Mouse (Mus musculus) cerebellum, postnatal 4 days (tissue): Measurements from ENCODE around the gene Dpp6.

Source experiments
- DNase-seq, 2 experiments: peaks; one replicate each; pipeline ENCODE4 v3.0.0; 2022; ENCODE audit warnings: low spot score in 2 of 2, mixed read lengths in 1 of 2

Dpp6 gene

DNA sequence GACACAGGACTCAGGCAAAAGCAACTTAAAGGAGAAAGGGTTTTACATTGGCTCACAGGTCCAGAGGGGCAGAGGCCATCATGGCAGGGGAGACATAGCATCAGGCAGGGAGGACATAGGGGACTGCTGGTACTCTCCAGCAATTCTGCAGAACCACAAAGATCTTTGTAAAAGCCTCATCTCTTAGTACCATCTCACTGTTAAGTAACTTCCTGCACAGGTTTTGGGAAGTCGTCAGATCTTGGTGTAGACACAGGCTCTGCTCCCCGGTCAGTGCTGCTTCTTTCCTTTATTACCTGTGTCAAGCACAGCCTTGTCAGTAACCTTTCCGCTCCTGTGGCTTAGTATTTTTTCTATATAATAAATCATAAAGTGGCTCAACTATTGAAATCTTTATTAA lies 377.2 kb downstream of the Dpp6 start:
- DNase-seq = no peak

DNA sequence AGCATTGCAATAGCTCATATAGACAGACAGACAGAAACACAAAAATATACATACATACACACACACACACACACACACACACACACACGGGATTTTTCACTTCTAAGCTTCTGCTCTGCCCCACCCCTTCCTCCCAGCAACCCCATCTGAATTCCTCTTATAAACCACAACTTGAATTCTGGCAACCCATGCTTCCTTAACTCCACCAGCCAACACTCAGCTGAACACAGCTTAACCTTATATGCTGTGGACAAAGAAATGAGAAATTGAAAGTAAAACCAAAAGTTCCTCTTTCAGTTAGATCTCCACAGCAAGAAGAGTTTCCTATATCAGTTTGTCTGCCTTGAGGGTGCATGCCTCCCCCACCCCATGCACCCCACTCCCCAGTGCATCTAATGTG lies 378.0 kb downstream of the Dpp6 start:
- DNase-seq = no peak

DNA sequence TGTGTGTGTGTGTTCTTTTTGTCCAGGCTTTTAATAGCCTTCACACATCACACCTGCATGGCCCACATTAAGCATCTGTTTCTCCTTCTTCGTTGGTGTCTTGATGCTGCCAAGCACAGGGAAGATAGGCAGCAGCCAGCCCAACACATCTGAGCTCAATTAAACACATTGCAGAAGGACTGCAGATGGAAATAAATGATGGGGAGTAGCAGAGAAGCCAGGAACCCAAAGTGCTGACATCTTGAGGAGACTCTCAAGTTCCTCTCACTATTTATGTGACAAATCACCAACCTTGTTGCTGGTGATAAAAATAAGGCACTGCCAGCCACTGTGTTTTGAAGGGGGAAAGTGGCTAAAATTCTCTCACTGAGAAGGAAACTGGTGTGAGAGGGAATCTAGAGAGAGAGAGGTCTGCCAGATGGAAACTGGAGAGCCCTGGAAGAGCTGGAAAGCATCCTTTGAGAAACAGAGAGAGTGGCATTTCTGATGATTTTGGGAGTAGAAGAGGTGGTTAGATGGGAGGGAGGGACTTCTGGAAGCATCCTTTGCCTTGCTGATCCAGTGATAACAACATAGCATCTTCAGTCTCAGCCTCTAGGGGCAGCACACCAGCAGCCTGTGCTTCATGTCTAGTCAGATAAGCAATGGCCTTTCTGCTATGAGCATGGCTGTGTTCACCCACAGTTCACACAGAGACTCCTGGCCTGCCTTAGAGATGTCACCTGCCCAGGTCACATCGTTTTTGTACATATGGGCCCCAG lies 383.8 kb downstream of the Dpp6 start:
- DNase-seq = no peak

DNA sequence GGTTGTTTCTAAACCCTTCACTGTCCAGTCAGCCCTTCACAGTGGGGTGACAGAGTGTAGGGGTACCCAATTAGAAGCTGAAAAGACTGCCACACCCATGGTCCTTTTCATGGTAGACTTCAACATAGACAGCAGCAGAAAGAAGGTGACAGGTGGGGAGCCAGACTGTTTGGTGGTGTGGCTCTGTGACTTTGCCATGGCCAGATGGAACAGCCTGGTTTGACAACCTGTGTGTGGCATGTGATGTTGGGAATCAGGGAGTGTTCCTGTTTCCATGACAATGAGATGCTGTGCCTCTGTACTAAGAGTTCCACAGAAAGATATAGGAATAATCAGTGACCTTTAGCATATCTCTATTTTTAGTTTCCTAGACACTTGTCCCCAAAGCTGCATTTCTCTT lies 386.1 kb downstream of the Dpp6 start:
- DNase-seq = no peak

DNA sequence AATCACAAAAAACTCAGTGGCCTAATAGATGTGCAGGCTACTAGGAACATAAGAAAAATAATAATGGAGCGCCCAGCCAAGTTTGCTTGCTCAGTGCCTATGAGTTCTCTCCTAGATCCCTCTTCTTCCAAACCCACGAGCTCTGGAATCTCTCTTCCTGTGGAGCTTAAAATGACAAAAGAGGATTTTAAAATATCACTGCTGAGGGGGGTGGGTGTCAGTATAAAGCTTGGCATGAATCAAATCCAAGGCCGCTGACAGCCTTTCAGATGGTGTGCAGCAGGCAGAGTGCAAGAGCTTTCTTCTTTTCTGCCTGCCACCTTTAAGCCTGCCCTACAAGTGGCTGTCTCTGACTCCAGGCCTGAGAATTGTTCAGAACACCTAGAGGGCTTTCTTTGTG lies 387.7 kb downstream of the Dpp6 start:
- DNase-seq = no peak

DNA sequence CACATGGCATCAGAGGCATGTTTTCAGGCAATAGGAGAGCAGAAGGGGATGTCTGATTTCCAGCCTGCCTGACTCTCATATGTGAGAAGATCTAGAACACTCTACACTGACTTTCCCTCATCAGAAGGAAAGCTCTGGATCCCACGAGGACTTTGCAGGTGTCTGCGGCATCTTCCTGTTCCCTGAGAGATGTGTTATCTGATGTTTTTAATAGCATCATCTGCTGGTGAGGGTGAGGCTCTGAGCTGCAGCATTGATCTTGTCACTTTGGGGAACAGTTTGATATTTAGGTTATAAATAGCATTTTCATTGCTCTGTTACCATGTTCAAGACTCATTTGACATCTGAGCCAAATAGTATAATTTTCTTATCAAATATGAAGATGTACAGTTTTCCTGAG lies 388.8 kb downstream of the Dpp6 start:
- DNase-seq = no peak

DNA sequence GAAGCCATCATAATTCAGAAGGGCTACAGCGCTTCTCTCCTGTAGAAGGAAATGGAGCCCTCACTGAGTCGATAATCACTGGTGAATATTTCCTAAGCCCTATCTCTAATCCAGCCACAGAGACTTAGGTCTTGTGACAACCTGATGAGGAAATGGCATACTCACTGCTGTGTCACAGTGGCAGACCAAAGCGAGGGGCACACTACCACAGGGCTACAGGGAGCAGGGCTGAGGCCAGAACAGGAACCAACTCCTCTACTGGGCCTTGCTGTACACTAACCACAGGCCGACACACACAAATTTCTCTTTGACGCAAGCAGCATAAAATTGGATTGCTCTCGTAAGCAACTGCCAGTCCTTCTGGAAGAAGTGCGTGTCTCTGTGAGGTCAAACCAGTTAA lies 389.2 kb downstream of the Dpp6 start:
- DNase-seq = no peak

DNA sequence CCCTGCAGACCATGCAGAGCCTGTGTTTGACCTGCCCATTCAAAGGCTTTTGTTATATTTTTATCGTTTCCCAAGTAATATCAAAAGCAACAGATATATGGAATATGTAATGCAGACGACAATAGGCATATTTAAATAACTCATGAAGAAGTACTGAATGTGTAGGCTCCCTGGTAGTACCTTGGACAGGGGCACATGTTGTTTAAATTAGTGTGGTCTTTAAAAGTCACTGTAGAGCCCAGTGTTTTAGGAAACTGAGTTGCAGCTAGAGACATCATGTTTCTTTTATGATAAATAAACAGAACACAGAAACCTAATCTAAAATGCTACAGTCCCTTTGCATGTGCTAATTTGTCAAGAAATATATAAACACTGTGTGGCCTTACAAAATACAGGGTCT lies 403.1 kb downstream of the Dpp6 start:
- no peak for DNase-seq

DNA sequence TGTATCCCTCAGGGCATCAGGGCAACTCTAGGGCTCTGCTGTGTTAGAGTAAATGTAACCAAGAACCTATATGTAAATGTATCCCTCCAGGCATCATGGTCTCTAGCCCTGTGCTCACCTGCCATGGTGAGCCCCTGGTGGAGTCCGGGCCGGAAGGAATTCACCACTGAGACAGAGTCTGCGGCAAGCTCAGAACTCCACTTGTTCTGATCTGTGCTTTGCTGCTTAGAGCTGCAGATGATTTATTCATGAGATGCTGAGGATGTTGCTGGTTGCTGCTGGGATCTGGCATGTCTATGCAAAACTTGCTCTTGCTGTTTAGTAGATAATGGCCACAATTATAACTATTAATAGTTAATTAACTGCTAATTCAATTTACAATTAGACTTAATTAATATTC lies 425.1 kb downstream of the Dpp6 start:
- no peak for DNase-seq

DNA sequence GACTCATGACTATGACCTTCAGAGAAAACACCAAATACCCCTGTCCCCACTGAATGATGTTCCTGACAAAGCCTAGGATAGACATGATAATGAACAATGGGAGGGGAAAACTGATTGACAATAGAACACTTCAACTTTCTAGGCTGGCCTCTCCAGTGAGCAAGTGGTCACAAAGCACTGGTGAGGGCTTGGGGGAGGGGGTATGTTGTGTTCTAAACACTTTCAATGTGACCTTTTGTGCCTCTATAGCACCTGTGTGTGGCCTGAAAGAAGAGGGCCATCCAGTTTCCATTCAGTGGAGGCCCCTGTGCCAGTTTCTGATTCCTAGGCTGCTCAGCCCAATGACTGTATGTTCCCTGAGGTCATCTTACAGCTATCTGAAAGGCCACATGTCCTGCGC lies 426.2 kb downstream of the Dpp6 start:
- DNase-seq = no peak

DNA sequence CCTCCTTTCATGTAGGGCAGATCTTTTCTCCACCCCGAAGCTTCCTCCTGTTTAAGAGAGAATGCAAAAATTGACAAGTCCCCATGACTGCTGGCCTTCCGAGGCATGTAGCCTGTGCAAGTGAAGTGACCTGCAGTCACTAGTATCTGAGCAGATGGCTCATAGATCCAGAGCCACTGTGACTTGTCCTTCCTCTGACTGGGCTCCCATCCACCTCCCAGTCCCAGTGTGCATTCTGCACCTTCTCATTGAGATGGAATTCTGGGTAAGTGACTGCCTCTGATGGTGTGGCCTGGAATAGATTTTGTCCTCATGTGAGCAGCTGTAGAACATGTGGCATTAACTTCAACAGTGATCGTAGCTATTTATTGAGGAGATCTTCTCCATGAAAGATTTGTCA lies 430.8 kb downstream of the Dpp6 start:
- no peak for DNase-seq

DNA sequence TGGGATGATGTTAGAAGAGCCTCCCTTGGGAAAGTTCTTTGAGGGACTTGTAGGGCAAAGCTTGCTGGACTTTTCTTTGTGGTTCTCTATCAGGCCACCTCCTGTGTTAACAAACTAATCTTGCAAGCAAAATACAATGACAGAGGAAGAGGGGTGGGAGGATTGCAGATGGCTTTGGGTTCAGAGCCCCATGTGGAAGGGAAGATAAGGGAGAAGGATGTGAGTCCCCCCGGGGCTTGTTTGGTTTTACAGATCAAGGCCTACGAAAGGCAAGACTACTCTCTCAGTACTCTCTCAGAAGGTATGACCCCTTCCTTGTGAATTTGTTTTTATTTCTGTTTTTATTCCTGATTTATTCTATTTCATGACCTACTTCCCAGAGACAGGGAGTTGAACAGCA lies 431.7 kb downstream of the Dpp6 start:
- DNase-seq = no peak

DNA sequence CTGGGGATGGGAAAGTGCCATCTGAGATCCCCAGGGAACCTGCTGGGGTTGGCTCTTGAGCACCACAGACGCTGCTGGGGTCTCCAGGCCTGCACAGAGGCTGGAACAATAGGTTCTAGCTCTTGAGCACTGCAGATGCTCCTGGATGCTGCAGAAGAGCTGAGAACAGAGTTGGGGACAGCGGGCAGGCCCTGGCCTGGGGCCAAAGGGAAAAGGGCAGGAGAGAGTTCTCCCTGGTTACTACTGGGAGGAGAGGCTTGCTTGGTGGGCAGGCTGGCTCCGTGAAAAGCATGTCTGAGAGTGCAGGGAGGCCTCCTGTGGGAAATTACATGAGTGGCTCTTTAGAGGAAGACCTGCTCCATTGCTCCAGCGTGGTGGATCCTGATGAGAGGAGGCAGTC lies 432.9 kb downstream of the Dpp6 start:
- no peak for DNase-seq

DNA sequence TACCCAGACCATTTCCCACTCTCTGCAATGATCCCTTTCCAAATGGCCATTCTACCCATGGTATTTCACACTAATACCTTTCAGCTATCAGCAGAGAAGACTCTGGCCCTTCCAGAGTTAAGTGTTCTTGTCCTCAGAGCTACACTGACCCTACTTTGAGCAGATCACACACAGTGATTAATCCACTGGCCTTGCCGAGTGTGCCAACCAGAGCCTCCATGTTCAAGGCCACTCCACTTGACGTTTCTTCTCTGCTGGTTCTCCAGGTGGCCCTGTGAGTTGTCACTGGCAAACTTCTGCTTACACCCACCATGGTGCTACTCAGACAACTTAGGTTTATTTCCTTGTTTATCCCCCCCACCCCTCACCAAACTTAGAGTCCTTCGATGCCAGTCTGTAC lies 433.9 kb downstream of the Dpp6 start:
- DNase-seq = no peak

DNA sequence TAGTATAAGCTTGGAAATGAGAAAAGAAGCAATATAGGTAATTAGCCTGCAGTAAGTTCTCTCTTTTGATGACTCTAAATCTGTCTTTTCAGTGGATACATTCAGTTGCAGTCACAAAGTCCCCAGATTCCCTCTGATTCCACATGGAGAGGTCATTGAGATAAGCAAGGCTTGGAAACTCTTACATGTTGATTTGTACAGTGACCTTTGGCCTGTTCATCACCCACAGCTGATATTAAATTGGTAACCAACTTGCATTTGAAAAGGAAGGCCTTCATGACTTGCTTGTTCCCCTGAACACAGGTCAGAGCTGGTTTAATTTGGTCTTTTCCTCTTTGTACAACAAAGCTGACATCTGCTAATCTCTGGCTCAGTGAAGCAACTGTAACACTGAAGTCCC lies 434.4 kb downstream of the Dpp6 start:
- no peak for DNase-seq

DNA sequence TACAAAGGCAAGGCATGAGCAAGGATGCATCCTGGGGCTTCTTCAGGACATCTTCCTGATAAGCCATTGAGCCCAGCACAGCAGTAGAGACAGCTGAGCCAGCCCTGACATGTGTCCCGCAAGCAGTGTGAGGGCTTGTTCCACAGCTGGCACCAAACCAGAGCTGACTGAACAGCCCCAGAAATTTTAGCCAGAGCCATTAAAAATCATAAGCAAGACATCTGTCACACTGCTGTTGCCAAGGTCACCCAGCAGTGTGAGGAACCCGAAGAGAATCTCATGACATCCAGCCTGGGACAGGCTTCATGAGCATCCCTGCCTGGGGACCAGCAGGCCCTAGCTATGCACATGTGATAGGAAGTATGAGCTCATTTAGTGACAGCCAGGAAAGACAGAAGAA lies 438.2 kb downstream of the Dpp6 start:
- peak in 1 of 2 experiments; percentile 49 for DNase-seq

DNA sequence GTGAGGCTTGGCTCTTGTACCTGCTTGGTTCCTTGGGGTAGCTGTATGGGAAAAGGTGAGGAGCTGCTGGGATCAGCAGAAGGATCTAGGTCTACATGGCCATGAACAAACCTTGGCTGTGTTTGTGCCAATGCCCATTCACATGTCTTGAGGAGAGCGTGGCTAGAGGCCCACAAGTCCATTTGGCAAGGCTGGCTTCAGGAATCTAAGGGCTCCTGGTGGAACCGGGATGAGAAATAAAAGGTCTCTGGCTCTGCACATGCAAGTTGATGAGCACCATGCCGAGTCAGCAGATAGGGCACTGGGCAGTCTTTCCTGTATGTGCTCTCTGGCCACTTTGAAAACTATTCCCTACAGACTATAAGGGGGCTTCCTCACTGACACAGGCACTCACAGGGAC lies 441.6 kb downstream of the Dpp6 start:
- no peak for DNase-seq

DNA sequence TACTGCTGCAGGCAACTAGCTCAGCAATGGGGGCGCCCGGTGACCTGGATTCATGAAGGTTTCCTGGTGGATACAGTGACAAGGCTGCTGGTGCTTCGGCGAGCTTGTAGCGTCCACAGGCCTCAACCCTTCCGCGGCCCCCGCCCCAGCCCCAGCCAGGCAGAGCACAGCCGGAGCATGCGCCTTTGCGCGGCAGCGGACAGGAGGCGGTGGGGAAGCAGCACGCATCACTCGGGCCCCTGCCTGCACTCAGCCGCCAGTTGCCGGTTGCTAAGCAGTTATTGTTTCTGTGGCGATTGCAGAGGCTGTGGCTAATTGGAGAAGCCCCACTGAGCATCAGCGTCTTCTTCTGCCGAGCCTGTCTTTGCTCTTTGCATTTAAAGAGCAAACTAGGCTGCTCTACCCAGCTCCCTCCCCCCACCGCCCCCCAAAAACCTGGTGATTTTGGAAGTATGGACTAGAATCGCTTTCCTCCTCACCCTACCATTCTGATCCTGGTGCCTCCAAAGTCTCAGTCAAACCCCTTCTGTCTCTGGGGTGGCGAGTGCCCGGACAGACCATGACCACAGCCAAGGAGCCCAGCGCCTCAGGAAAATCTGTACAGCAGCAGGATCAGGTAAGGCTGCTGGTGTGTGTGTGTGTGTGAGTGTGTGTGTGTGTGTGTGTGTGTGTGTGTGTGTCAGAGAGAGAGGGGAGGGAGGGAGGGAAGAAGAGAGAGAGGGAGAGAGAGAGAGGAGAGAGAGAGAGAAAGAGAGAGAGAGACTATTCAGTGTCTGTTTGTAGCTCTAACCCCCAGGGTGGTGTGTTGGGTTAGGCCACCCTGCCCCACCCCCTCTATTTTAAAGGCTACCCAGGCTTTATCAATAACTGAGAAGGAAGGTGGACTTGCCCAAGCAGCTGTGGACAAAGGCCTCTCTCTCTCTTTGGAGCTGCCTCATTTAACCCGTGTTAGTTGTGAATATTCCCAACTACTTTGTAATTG lies 445.0 kb downstream of the Dpp6 start:
- DNase-seq = peak; percentile 59 to 71

DNA sequence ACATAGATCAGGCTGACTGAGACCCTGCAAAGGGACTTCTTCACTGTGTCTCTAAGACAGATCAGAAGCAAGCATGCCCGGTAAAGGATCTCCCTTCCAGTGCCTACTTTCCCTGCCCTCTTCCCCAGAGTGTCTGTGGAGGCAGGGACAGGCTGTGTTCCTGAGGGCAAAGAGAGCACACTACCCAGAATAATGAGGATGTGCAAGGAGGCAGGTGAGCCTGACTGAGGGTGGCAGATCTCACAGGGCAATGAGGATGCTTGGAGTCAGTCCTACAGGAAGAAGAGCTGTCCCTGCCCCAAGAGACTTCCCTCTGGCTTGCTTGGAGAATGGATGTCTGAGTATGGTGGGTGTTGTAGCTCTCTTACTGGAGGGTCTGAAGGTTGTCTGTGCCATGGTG lies 445.7 kb downstream of the Dpp6 start:
- DNase-seq = no peak

DNA sequence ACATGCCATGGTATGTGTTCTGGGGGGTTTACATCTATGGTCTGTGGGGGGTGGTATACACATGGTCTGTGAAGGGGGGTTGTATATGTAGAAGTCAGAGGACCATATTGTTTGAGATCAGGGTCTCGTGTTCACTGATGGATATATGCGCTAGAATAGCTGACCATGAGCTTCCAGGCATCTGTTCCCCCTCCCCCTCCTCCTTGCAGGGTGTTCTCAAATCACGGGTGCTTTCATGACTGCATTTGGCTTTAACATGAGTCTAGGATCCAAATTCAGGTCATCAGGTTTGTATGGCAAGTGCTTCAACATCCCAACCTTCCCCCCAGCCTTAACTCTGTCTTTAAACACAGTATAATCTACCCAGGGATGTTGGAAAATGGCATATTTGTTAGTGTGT lies 448.3 kb downstream of the Dpp6 start:
- no peak for DNase-seq

DNA sequence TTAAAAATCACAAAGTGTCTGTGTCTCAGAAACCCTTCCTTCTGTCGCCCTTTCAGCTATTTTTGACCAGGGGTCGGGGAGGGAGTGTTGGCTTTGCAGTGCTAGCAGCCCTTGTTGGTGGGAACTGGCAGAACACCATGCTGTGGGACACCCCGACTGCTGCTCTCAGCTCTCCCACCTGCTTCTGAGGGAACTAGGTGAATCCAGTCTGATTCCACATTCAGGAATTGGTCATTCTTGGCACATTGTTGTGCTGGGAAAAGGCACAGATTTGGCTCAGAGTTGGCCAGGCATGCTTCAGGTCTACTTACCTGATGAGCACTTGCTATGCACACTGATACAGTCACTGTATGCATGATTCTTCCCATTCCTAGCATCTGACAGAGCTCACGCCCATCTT lies 454.3 kb downstream of the Dpp6 start:
- DNase-seq = no peak

DNA sequence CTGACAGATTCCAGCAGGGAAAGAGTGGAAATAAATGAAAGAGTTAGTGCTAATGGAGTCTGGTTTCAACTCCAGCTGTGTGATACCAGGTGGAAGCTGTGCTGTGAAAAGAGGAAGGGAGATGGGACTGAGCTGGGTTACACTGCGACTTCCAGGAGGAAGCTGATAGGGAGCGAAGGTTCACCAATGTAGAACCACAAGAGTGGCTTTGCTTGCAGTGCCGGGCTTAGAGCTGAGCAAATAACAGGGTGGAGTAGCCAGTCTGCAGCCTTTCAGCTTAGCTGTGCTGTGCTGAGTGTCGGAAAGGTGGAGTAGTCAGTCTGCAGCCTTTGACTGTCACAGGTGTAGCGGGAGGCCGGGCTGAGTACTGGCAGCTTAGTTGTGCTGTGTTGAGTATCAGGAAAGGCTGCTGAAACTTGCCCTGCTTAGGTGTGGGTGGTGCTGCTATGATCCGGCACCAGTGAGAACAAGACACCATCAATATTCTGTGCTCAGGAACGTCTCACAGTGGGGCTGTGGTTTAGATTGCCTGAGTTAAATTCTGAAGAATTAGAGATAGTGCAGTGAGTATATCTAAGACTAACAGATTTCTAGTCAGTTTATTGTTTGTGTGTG lies 457.9 kb downstream of the Dpp6 start:
- no peak for DNase-seq

DNA sequence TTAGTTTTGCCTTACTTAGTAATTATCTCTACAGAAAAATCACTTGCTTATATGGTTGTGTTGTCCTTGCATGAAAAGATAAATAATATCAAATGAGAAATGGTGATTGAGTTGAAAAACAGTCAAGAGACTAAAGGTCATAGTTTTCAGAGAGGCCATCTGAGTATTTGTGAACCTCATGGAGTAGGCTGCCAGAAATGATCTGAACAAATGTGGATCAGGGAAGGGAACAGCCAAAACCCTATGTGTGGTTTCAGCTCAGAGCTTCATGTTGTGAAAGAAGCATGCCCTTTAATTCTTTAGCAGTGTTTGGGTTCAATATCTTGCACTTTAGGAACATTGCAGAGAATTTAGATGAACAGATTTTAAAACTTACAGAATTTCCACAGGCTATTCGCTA lies 458.9 kb downstream of the Dpp6 start:
- no peak for DNase-seq
